Mouse (Mus musculus) lung, postnatal 25 days (tissue): ENCODE measurements around the gene Eif2ak3.

Experiments used
- DNase-seq: peaks from one replicate; pipeline ENCODE4 v3.0.0; 2022; ENCODE audit warnings: low spot score

Eif2ak3 gene

DNA sequence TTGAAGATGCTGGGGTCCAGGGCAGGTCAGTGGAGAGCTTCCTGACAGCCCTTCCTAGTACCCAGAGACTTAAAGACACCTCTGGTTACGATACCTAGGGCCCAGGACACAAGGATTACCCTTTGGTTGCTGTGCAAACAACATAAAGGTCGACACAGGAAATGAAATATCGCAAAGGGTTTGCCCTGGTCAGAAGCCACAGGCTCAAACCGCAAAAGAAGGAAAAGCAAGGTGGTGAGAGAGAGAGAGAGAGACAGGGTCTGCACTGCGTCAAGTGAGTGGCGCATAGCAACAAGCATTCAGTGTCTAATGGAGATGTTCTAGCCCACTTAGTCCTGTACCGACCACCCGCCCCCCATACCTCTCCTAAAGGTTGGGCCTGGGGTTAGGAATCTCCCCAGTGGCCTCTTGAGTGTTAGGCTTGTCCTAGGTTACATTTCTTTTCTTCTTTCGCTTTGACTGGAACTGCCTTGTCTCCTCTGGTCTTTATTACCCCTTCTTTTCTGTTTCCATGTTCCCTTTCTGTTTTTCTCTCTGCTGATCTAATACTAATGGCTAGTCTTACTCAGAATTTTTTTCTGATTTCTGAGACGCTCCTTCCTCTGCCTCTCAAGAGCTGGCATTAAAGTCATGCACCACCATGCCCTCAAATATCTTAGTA lies 13.0 kb upstream of the Eif2ak3 start:
- no peak for DNase-seq

DNA sequence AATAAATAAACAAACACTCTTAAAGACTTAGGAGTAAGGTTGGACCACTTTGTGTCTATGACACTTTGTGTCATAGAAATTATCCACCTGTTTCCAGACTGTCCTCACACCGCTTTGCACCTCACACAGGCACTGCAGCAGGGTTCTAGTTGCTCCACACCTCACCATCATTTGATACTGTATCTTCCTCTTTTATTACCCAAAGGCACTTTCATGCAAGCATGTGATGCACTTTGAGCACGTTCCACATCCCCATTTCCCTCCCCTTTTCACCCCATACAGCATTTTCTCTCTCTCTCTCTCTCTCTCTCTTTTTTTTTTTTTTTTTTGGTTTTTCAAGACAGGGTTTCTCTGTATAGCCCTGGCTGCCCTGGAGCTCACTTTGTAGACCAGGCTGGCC lies 7.0 kb upstream of the Eif2ak3 start:
- no peak for DNase-seq

DNA sequence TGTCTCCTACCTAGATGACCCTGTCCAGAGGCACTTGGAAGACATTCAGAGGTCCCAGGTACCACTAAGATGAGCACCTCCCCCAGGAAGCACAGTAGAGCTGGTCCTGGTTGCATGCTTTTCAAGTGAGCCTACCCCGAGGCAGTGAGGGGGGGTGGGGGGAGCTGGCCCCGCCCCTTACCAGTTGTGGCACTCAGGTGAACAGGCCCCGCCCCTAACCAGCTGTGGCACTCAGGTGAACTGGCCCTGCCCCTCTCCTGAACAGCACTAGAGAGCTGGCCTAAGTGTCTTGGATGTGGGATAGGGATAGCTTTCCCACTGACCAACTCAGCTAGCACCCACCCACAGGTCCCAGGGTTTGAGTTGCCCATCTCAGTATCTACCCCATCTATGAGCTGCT lies 5.8 kb upstream of the Eif2ak3 start:
- no peak for DNase-seq

DNA sequence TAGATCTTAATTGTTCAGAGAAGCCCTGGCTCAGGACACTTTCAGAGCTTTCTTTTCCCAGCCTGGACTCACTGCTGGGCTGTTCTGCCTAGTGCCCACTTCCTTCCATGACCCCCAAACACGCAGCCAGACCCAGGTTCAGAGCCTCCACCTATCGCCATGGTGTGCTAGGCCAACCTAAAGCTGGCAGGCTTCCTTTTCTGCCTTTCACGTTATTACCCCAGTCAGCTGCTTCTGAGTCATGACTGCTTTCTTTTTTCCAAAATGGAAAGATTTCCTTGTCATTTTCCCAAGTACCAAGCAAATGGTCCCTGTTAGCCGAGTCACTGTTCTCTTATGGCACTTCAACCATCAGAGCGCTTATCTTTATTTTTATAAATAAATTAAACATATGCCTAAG lies 4.0 kb upstream of the Eif2ak3 start:
- DNase-seq = no peak

DNA sequence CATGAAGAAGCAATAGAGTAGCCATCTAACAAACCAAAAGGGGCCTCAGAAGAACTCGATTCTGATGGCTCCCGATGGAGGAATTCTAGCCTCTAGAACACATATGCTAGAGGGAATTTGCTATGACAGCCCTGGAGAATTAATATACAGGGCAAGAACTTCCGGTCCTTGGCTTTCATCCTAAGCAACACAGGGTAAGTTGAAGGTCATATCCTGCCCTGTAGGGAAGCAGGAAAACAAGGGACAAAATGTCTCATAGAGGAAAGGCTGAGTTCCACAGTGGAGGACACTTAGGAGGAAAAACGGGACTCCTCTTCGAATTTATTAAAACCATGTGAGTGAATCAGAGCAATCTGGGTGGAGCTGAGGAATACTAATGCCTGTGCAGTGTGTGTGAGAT lies 1.3 kb upstream of the Eif2ak3 start:
- peak; percentile 46 for DNase-seq

DNA sequence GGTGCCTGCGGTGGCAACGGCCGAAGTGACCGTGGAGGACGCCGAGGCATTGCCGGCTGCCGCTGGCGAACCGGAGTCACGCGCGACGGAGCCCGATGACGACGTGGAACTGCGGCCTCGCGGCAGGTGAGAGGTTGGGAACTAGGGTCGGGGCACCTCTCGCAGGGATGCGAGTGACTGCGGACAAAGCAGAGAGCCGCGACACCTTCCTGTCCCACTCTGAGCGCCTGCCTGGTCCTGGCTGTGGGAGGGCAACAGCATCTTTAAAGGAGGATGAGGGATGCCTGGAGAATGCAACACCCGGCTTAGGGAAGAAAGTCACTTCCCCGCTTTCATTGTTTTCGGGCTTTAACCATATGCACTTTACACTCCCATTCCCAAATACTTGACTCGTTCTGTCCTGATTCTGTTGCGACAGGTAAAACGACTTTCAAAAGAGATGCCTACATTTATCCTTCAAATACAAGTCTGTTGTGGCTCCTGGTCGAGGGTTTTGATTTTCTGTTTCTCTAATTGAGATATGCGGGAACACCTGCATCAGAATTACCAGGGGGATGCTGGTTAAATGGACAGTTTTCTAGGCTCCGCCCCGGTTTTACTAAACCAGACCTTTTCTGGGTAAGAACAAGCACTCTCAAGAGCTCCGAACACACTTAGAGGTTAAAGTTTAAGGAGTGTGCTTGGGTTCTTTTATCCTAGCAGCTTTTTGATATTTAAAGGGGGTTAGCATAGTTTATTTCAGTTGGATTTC lies 756 bp downstream of the Eif2ak3 start:
- DNase-seq = no peak

DNA sequence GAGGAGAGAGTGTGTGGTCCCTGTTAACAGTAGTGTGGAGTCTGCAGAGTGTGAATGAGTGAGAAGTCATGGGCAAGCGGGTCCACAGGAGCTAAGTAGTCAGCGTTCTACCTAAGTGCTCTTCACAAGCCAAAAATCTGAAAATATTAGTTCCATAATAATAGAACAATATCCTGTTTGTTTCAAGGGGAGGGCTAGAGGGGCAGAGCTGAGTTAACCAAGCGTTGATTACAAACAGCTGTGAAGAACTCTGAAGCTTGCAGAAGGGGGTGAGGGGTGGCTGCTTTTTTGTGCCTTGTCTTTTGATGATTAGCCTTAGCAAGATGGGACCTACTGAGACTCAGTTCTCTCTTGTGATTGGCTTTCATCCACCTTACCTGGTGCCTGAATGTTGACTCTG lies 3.1 kb downstream of the Eif2ak3 start:
- DNase-seq = no peak

DNA sequence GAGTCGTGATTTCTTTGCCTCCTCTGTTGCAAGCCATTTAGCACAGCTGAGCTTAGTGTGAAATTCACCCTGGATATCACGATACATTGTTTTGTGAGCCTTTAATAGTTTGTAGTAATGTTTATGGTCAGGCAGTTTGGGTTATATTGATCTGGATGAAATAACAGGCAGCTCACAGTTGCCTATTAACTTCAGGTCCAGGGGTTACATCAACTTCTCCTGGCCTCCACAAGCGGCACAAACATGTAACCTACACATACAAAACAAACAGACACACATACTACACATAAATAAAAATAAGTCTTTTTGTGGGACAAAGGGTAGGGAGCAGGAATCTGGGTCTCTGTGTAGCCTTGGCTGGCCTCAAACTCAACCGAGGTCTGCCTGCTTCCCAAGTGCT lies 9.1 kb downstream of the Eif2ak3 start:
- DNase-seq = no peak

DNA sequence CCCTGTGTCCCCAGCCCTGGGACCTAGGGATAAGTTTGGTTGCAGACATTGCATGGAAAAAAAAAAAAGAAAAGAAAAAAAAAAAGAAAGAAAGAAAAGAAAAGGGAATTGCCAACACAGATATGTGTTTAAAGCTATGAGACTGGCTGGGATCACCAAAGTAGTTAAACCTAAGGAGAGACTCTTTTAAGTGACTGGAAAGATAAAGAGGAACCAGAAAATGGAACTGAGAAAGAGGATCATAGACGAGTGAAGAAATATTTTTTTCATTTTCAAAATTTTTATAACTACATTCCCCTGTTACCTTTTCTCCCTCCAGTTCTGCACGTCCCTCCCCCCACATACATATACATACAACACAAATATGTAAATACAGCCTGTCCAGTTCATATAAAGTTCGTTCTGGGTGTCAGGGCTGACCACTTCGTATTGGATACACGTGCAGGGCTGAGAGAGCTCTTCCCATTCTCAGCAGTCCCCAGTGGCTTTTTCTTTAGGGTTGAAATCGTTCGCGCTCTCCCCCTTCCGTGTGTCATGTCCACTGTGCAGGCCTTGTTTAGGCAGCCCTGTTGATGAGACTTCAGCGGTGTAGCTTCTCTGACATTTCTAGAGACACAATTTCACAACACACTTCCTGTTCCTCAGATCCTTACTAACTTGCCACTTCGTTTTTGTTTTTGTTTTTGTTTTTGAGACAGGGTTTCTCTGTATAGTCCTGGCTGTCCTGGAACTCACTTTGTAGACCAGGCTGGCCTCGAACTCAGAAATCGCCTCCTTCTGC lies 11.4 kb downstream of the Eif2ak3 start:
- no peak for DNase-seq

DNA sequence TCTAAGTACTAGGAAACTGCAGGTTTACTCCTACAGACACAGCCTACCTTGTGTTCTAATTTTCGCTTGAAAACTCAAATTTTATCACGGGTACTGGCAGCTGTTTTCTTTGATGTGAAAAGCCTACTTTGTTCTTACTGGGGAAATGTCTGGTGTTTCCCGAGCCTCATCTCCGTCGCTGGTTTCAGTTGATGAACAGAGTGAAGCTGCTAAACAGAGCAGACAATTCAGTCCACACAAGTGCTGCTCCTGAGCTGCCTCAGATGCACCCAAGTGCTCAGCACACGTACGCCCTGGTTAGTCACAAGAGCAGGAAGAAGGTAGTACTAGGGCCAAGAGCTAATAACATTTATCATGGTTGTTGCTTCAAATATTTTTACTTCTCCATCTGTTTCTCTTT lies 18.4 kb downstream of the Eif2ak3 start:
- no peak for DNase-seq

DNA sequence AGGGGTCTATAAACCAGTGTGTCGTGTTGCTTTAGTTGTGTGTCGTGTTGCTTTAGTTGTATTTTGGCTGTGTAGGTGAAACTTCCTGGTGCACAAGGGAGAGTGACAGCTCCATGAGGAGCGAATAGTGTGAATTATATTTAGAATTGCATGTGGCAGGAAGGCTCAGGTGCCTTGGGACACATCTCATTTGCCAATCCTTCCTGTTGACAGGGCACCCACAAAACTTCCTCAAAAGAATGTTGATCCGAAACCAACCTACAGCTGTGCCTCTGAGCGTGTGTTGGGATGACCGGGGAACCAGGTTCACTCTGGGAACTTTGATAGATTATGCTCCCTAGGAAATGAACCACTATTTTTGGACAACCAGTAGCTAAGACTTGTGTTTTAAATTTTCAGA lies 20.0 kb downstream of the Eif2ak3 start:
- DNase-seq = peak; percentile 30

DNA sequence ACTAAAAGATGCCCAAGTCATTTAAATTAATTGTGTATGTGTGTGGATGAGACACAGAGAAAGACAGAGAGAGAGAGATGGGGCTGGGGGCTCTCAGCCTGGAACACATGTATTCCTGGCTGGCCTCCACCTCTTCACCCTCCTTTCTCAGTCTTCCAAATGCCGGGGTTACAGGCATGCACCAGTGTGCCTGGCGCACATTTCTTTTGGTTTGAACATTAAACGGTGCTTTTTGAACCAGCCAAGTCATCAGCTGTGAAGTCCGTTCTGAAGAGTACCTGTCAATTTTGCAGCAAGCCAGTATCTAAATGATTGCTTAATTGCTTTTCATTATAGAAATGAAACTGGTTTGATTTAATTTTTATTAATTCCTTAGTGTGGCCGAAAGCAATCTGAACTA lies 22.4 kb downstream of the Eif2ak3 start:
- DNase-seq = no peak

DNA sequence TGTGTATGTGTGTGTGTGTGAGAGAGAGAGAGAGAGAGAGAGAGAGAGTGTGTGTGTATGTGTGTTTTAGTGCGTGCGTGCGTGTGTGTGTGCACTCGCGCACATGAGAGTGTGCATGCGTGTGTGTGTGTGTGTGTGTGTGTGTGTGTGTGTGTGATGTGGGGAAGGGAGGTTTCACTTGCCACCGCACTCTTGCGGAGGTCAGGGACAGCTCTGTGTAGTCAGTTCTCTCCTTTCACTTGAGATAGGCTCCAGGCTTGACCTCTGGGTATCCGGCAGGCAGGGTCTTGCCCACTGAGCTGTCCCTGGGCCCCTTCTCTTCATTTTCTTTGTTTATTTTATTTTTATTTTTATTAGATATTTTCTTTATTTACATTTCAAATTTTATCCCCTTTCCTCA lies 23.0 kb downstream of the Eif2ak3 start:
- no peak for DNase-seq

DNA sequence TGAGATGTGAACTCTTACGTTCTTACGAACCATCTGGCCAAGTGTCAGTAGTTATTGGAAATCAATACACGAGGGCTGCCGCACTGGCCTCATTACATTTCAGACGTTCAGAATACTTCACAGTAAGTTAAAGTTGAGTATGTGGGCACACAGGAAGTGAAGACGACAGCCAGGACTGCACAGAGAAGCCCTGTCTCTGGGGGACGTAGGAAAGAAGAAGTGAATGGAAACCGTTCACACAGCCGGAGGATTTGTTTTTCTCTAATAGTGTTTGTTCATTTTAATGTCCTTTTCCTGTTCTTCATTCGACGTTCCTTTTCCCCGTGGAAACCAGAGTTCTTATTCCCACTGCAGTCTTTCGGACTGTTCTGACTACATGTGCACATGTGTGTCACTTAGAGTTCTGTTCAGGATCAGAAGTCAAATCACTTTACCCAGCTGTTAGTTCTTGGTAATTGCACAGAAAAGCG lies 27.2 kb downstream of the Eif2ak3 start:
- no peak for DNase-seq

DNA sequence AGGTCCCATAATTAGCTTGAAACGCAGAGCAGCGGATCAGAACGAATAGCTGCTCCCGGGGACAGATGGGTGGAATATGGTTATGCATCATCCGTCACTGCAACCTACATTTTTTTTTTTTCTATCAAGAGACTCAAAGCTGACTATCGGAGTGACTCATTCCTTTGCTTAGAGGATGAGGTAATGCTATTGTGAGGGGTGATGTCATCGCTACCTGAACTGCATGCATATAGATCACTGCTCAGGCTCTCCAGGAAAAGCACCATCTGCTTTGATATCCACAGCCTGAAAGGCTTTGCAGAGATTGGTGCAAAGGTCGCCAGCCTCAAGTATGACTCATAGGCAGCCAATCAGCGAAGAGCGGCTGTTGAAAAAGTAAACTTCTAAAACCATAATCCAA lies 27.8 kb downstream of the Eif2ak3 start:
- DNase-seq = no peak

DNA sequence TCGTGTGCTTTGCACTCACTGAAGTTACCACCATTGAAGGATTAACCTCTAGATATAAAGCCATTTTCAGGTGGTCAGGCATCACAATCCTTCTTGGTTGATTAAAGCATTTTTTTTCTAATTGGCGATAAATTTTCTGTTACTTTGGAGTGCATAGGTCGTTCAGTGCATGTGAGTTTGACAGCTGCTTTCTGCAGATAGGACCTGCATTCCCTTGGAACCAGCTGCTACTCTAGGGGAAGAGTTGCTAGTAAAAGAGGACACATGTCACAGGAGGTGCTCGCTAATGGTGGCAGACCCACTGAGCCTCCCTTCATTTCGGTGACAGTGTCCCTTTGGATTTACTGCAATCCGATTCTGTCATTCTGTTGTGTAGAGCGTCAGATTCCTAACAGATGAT lies 28.3 kb downstream of the Eif2ak3 start:
- no peak for DNase-seq

DNA sequence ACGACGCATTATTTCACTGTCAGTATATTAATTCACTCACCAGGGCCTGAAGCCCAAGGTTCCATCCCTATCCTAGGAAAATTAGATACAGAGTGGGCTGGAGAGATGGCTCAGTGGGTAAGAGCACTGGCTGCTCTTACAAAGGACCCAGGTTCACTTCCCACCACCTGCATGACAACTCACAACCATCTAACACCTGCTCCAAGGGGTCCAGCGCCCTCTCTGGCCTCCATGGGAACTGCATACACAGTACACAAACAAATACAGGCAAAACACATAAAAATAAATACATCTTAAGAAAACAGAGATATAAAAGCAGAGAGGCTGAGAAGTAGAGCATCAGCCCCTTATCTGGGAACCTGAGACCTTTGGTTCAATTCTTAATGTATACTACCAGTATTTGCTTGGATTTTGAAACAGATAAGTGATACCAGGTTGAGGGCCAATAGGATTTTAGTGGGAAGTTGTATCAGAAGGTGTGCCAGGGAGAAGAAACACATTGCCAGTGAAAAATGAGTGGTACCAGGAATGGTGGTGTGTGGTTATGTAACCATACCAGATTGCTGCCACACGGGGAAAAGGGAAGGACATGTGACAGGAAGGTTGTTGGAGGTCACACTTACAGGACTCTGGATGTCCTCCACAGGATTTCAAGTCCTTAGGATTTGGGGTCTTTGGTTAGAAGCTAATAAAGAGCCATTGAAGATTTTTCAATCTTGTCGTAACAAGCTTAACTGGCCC lies 29.9 kb downstream of the Eif2ak3 start:
- DNase-seq = no peak

DNA sequence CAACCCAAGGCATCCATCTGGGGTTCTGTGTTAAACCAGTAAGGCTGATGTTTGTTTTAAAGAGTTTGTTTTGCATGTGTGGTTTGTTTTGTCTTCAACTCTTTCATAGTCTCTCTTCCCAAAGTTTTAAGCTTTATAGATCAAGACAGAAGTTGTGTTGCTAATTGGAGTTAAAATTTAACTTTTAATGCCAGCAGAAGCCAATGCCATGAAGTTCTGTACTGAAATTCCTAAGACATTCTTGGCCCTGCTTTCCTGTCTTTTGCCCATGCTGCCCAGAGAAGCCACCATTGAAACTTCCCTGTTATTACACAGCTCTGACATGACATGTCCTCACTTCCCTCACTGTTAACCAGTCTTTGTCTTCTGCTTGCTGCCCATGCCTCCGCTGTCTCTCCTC lies 30.7 kb downstream of the Eif2ak3 start:
- DNase-seq = no peak

DNA sequence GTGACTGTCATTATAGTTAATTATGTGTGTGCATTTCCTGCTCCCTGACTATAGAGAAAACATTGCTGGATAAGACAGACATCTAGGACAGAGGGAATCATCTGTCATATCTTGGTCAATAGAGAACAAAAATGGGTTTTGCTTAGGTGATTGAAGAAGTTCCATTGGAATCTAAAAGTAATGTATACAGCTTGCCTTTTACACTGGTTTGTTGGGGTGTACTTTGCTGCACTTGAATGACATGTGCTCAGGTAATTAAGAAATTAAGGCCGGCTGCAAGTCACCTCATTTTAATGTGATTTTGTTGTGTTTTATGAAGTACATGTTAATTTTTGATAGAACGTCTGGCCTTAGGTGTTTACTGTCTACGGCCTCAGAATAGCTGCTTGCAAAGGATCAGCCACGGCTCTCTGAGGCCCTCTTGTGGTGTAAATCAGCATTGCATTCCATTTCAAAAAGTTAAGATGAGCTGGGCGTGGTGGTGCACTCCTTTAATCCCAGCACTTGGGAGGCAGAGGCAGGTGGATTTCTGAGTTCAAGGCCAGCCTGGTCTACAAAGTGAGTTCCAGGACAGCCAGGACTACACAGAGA lies 36.5 kb downstream of the Eif2ak3 start:
- DNase-seq = peak; percentile 80

DNA sequence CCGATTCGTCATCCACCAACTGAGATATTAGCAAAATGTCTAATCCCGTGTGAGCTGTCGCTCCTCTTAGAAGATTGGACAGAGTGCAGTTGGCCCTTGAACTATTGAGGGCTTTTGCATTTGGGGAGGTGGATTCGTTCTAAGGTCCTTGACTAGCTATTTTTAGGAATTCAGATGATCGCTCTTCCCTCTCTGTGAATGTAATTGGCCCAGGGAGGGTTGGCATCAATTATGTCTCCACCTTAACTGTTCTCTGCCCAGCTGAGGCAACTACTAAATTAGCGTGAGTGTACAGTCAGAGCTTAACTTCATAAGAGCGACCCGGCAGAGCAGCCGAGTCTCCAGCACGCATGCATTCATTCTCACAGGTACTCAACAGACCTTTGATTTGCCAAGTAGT lies 43.7 kb downstream of the Eif2ak3 start:
- DNase-seq = no peak

DNA sequence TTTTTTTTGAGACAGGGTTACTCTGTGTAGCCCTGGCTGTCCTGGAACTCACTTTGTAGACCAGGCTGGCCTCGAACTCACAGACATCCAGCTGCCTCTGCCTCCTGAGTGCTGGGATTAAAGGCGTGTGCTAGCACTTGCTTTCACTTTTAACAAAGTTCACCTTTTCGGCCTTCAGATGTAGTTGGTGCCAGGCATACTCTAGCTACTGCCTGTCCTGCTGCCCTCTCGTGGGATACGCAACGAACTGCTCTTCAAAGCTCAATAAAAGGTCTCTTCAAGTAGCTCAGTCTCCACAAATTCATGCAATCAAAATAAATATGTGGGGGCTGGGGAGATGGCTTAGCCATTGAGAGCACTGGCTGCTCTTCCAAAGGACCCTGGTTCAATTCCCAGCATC lies 53.9 kb downstream of the Eif2ak3 start:
- no peak for DNase-seq

DNA sequence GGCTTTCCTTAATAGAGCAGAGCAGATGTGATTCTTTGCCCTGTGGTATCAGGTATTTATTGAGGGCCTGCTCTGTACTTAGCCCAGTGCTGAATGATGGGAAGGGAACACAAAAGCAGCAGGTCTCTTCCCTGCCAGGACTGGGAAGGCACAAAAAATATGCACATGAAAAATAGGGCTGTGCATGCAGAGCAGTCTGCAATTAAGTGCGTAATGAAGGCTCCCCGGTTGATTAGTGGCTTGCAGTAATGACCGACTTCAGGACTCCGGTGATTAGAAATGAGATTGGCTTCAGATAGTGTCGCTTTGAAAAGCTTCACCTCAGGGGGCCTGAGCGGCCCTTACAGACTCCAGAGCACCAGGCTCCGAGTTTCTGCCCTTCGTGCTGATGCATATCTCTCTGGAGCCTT lies 55.3 kb downstream of the Eif2ak3 start:
- DNase-seq = no peak
